Mouse (Mus musculus): ENCODE results near the gene Rabggtb. TPM values are rescaled to one million over a fixed set of nuclear protein-coding genes. Genes with fewer than 3 reads are reported as not detected.

Gene Rabggtb
- polyA plus RNA-seq (2015; fragmentation: Nextera tagmentation; extraction: Ambion mirVana) = 54.4 and 62.2 TPM in 2 replicates

GRCm38 (mm10) chr3:153912546-153913509 lies at the start of gene Rabggtb:
Gene Rabggtb, minus strand, starts transcription at chr3:153913009.
- Histone ChIP-seq H3K27ac (ENCODE audit: low read depth, low read length) (peak within 1 kb of the TSS; percentile 92), H3K36me3 (ENCODE audit: control insufficient read depth, insufficient read depth, low read length) (peaks cover 20% of the 10 kb centered on the region), H3K9me3 (ENCODE audit: control insufficient read depth, low read length) (no peaks in the 10 kb centered on the region), H3K9ac (ENCODE audit: low read depth, low read length) (peak within 1 kb of the TSS; percentile 74), H3K4me3 (ENCODE audit: low read length) (peak within 1 kb of the TSS; percentile 55), H3K4me1 (ENCODE audit: control insufficient read depth, insufficient read depth, low read depth, low read length) (peaks cover 29% of the 10 kb centered on the region), H3K27me3 (replicated peaks; ENCODE audit: control insufficient read depth, insufficient read depth, low read length) (no peaks in the 10 kb centered on the region), H3K4me2 (ENCODE audit: low read length) (peak within 1 kb of the TSS; percentile 91)
- 1% methylated on average over 63 of the region's 65 CpGs for WGBS
- ATAC-seq = peak; percentile 98

- H3K36me3 ChIP-seq (ENCODE audit: control insufficient read depth, insufficient read depth, low read length) = no peaks in the 10 kb centered on the region
- no peak overlapping the region for H3K9ac ChIP-seq (ENCODE audit: low read depth, low read length)
- WGBS = 73% methylated on average over 6 of the region's 6 CpGs
- H3K4me2 ChIP-seq (ENCODE audit: low read length) = no peak overlapping the region
- no peak for ATAC-seq
- H3K27me3 ChIP-seq (replicated peaks; ENCODE audit: control insufficient read depth, insufficient read depth, low read length) = no peaks in the 10 kb centered on the region
- no peak overlapping the region for H3K27ac ChIP-seq (ENCODE audit: low read depth, low read length)
- no peaks in the 10 kb centered on the region for H3K4me1 ChIP-seq (ENCODE audit: control insufficient read depth, insufficient read depth, low read depth, low read length)
- H3K4me3 ChIP-seq (ENCODE audit: low read length) = no peak overlapping the region
- H3K9me3 ChIP-seq (ENCODE audit: control insufficient read depth, low read length) = no peaks in the 10 kb centered on the region
Measured at GRCm38 (mm10) chr3:153961632-153962389, 49.0 kb upstream of the Rabggtb start.

- WGBS = 55% methylated on average over 2 of the region's 2 CpGs
- H3K36me3 ChIP-seq (ENCODE audit: control insufficient read depth, insufficient read depth, low read length) = no peaks in the 10 kb centered on the region
- H3K4me1 ChIP-seq (ENCODE audit: control insufficient read depth, insufficient read depth, low read depth, low read length) = no peaks in the 10 kb centered on the region
- ATAC-seq = peak; percentile 32; the same call in 1 of the 2 replicates
- no peak overlapping the region for H3K27ac ChIP-seq (ENCODE audit: low read depth, low read length)
- H3K4me2 ChIP-seq (ENCODE audit: low read length) = no peak overlapping the region
- H3K4me3 ChIP-seq (ENCODE audit: low read length) = no peak overlapping the region
- no peak overlapping the region for H3K9ac ChIP-seq (ENCODE audit: low read depth, low read length)
- H3K27me3 ChIP-seq (replicated peaks; ENCODE audit: control insufficient read depth, insufficient read depth, low read length) = no peaks in the 10 kb centered on the region
- no peaks in the 10 kb centered on the region for H3K9me3 ChIP-seq (ENCODE audit: control insufficient read depth, low read length)
Measured at GRCm38 (mm10) chr3:153960884-153961283, 48.1 kb upstream of the Rabggtb start.

GRCm38 (mm10) chr3:153959731-153960207 lies 47.0 kb upstream of the Rabggtb start:
- no peaks in the 10 kb centered on the region for H3K36me3 ChIP-seq (ENCODE audit: control insufficient read depth, insufficient read depth, low read length)
- H3K4me3 ChIP-seq (ENCODE audit: low read length) = no peak overlapping the region
- no peaks in the 10 kb centered on the region for H3K27me3 ChIP-seq (replicated peaks; ENCODE audit: control insufficient read depth, insufficient read depth, low read length)
- ATAC-seq = peak; percentile 32; the same call in 1 of the 2 replicates
- H3K4me1 ChIP-seq (ENCODE audit: control insufficient read depth, insufficient read depth, low read depth, low read length) = no peaks in the 10 kb centered on the region
- no peak overlapping the region for H3K4me2 ChIP-seq (ENCODE audit: low read length)
- H3K9me3 ChIP-seq (ENCODE audit: control insufficient read depth, low read length) = no peaks in the 10 kb centered on the region
- 75% methylated on average over 9 of the region's 9 CpGs for WGBS
- no peak overlapping the region for H3K27ac ChIP-seq (ENCODE audit: low read depth, low read length)
- H3K9ac ChIP-seq (ENCODE audit: low read depth, low read length) = no peak overlapping the region

- H3K4me1 ChIP-seq (ENCODE audit: control insufficient read depth, insufficient read depth, low read depth, low read length) = no peaks in the 10 kb centered on the region
- no peak overlapping the region for H3K4me3 ChIP-seq (ENCODE audit: low read length)
- H3K27ac ChIP-seq (ENCODE audit: low read depth, low read length) = no peak overlapping the region
- H3K36me3 ChIP-seq (ENCODE audit: control insufficient read depth, insufficient read depth, low read length) = no peaks in the 10 kb centered on the region
- H3K27me3 ChIP-seq (replicated peaks; ENCODE audit: control insufficient read depth, insufficient read depth, low read length) = no peaks in the 10 kb centered on the region
- H3K4me2 ChIP-seq (ENCODE audit: low read length) = no peak overlapping the region
- peak; percentile 50 for ATAC-seq
- WGBS = 95% methylated on average over 1 of the region's 1 CpGs
- H3K9me3 ChIP-seq (ENCODE audit: control insufficient read depth, low read length) = no peaks in the 10 kb centered on the region
- H3K9ac ChIP-seq (ENCODE audit: low read depth, low read length) = no peak overlapping the region
Measured at GRCm38 (mm10) chr3:153959035-153959730, 46.4 kb upstream of the Rabggtb start.

- Histone ChIP-seq H3K9me3 (ENCODE audit: control insufficient read depth, low read length) (no peaks in the 10 kb centered on the region), H3K9ac (ENCODE audit: low read depth, low read length) (no peak overlapping the region), H3K36me3 (ENCODE audit: control insufficient read depth, insufficient read depth, low read length) (no peaks in the 10 kb centered on the region), H3K4me2 (ENCODE audit: low read length) (no peak overlapping the region), H3K27ac (ENCODE audit: low read depth, low read length) (no peak overlapping the region), H3K27me3 (replicated peaks; ENCODE audit: control insufficient read depth, insufficient read depth, low read length) (no peaks in the 10 kb centered on the region), H3K4me1 (ENCODE audit: control insufficient read depth, insufficient read depth, low read depth, low read length) (no peaks in the 10 kb centered on the region), H3K4me3 (ENCODE audit: low read length) (no peak overlapping the region)
- WGBS = 89% methylated on average over 5 of the region's 5 CpGs
- no peak for ATAC-seq
Measured at GRCm38 (mm10) chr3:153957916-153958315, 45.1 kb upstream of the Rabggtb start.

GRCm38 (mm10) chr3:153948176-153948575 lies 35.4 kb upstream of the Rabggtb start:
- Histone ChIP-seq H3K9me3 (ENCODE audit: control insufficient read depth, low read length) (no peaks in the 10 kb centered on the region), H3K9ac (ENCODE audit: low read depth, low read length) (no peak overlapping the region), H3K4me2 (ENCODE audit: low read length) (no peak overlapping the region), H3K4me3 (ENCODE audit: low read length) (no peak overlapping the region), H3K4me1 (ENCODE audit: control insufficient read depth, insufficient read depth, low read depth, low read length) (peaks cover 5% of the 10 kb centered on the region), H3K27ac (ENCODE audit: low read depth, low read length) (no peak overlapping the region), H3K36me3 (ENCODE audit: control insufficient read depth, insufficient read depth, low read length) (no peaks in the 10 kb centered on the region), H3K27me3 (replicated peaks; ENCODE audit: control insufficient read depth, insufficient read depth, low read length) (no peaks in the 10 kb centered on the region)
- no peak for ATAC-seq
- 71% methylated on average over 2 of the region's 2 CpGs for WGBS

- no peaks in the 10 kb centered on the region for H3K9me3 ChIP-seq (ENCODE audit: control insufficient read depth, low read length)
- H3K4me1 ChIP-seq (ENCODE audit: control insufficient read depth, insufficient read depth, low read depth, low read length) = peaks cover 7% of the 10 kb centered on the region
- no peak overlapping the region for H3K4me3 ChIP-seq (ENCODE audit: low read length)
- no peak overlapping the region for H3K9ac ChIP-seq (ENCODE audit: low read depth, low read length)
- ATAC-seq = no peak
- H3K27me3 ChIP-seq (replicated peaks; ENCODE audit: control insufficient read depth, insufficient read depth, low read length) = no peaks in the 10 kb centered on the region
- H3K4me2 ChIP-seq (ENCODE audit: low read length) = no peak overlapping the region
- whole genome bisulfite sequencing = 67% methylated on average over 4 of the region's 4 CpGs
- H3K36me3 ChIP-seq (ENCODE audit: control insufficient read depth, insufficient read depth, low read length) = no peaks in the 10 kb centered on the region
- no peak overlapping the region for H3K27ac ChIP-seq (ENCODE audit: low read depth, low read length)
Measured at GRCm38 (mm10) chr3:153947271-153947670, 34.5 kb upstream of the Rabggtb start.

Data from hindbrain, embryonic 16.5 days (tissue).